Mouse (Mus musculus) T-cell, adult 66 days (primary cell): Measurements from ENCODE around the gene Slc13a3. TPM values are rescaled to one million over a fixed set of nuclear protein-coding genes. Genes with fewer than 3 reads are reported as not detected.

Source experiments
- total RNA-seq, 2 experiments: library from RNA; stranded (reverse); gene quantifications; 3 replicates in 1 of 2; 4 replicates in 1 of 2; pipeline ENCODE4 v1.2.4; 2023

Gene Slc13a3
- not detected for total RNA-seq

DNA sequence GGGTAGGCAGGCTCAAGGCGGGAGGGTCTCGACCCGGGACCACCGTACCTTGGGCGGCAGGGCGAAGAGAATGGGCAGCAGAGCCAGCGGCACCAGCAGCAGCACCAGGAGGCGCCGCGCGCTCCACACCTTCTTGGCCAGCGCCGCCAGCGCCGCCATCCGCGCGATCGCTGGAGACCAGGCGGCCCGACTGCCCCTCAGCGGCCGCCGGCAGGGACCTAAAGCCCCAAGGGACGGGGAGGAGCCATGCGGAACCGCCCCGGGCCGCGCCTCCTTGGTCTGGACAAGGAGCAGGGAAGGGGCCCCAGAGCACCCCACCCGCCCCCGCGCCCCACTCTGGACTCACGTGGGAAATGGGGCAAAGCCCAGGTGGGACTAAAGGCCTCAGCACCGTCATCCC, at the start of gene Slc13a3:
Slc13a3 (minus strand) TSS at position 228 of the 400 bp plus-strand sequence.

DNA sequence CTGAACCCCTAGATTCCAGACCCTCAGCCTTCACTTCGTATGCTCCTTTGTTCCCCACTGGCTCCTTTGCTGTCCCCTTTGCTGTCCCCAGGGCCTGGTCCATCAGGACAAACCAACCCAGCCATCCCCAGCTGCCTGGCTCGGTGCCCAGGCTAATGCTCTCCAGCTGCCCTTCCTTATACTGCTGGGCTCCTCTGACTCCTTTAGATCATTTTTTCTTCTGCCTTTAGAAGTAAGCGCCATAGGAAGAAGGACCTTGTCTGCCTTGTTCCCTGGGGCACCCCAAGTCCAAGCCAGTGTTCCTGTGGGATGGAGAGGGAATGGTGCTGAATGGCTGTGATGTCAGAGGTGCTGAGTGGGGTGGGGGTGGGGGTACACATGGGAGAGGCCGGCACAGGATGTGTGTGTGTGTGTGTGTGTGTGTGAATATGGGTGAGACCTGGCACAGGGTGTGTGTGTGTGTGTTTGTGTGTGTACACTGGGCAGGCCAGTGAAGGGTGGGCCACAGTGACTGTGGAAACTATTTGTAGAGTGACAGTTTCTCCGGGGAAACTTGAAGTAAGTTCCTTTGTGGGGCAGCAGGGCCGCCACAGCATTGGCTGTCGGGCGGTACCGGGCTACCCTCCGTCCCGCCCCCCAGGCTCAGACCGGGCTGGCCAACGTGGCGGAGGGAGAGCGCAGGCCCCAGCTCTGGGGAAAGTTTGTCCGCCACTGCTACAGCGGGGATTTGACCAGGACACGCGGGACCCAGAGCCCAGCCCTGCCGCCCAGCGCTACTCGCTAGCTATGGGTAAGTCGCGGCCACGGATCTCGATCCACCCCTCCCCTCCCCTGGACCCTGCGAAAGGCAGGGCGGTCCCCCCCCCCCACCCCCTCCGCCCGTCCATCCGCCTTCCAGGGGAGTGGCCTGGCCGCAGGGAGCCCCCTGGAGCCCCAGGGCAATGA, 30.5 kb upstream of the Slc13a3 start, which contains the start of gene Slc2a10:
Slc2a10 (plus strand) TSS at position 529 of the 945 bp plus-strand sequence.

DNA sequence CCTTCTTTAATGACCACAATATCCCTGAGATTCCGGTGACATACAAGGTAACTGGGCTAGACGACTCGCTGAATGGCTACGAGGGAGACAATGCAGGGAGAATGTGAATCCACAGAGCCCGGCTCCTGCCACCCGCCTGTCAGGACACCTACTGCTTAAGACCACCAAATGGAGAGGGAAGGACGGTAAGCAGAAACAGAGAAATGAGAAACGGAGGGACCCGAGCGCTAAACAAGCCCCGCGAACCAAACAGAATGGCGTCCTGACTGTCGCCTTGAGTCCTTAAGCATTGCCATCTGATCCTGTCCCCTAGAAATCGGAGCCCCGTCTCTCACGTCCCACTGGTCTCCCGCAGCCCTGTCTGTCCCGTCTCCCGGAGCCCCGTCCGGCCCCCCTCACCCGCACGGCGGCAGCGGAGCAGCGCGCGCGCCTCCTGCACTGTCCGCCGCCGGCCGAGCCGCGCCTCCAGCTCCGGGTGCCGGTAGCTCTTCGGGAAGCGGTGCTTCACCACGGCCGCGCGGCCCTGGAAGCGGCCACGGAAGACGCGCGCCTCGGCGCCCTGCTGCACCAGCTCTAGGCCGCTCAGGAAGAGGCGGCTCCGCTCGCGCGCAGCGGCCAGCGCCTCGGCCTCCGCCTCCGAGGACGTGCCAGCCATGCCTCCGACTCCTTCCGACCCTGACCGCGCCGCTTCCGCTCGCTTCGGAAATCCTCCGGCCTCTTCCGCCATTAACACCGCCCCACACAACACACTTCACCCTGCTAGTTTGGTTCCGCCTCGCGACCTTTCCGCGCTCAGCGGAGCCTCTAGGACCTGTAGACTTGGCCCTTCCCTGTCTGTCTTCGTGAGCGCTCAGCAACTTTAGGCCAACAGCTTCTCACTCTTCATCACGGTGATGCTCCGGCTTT, 19.9 kb upstream of the Slc13a3 start, which contains the start of gene Trp53rka:
Trp53rka (minus strand) TSS at position 677 of the 906 bp plus-strand sequence.

DNA sequence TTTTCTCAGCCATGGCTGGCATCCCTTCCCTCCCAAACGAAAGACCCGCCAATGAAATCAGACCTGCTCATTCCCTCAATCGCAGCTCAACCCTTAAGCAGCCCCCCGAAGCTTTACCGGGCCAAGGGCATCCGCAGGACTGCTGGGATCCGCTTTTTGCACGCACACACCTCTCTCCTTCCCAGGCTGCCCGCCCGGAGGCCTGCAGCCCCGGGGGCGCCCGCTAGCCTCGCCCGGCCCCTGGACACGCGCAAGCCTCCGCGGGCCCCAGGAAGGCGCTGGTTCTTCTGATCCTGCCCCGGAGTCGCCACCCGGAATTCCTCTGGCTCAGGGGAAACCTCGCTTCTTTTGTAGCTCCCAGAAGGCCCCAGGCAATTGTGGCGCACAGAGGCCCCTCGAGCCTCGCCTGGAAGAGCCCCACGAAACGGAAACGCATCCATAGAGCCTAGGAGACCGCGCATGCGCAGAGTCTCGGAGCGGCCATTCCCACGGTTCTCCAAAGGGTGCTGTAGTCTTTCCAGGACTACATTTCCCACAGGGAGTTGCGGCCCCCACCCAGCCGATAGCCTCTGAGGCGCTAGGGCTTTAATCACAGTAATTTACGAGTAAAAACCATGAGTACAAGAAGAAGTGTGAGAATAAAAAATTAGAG, 85.1 kb downstream of the Slc13a3 start, which contains the start of gene Zfp334:
Zfp334 (minus strand) TSS at position 416 of the 652 bp plus-strand sequence.

DNA sequence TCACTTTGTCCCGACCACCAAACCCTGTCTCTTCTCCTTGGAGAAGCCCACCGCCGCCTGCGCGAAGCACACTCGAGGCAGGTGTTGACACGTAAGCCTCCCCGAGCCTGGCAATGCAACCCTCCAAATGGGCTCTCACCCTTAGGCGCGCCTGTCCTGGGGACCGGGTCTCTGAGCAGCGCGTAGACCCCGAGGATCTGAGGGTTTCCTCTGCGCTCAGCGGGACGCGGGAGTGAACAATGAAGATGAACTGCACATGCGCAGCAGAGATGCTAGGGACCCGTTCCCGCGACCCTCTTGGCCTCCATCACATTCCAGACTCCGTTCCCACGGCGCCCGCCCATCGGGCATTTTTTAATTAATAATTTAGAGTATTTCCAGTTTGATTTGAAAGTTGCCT, 104.5 kb downstream of the Slc13a3 start, which contains the start of gene Zfp663:
Zfp663 (minus strand) TSS at position 234 of the 400 bp plus-strand sequence.

Other genes with a start within 250 kb of the Slc13a3 start
- gene Cdh22, start 238.4 kb downstream of the Slc13a3 start, total RNA-seq, result under 1 TPM in 1 of 2 experiments, not detected in 1; 0.20 TPM
- gene Slc35c2, start 185.4 kb downstream of the Slc13a3 start, total RNA-seq, result 10 to 100 TPM; 30.6 to 36.9 TPM
- gene Elmo2, start 146.8 kb downstream of the Slc13a3 start, total RNA-seq, result 10 to 100 TPM; 46.5 to 48.1 TPM
- gene Zfp663, start 104.5 kb downstream of the Slc13a3 start, total RNA-seq, result not detected
- not detected for gene Zfp334, start 85.0 kb downstream of the Slc13a3 start, total RNA-seq
- gene Ocstamp, start 72.8 kb downstream of the Slc13a3 start, total RNA-seq, result not detected
- gene Trp53rka, start 20.1 kb upstream of the Slc13a3 start, total RNA-seq, result 10 to 100 TPM; 20.5 to 22.0 TPM
- gene Slc2a10, start 30.6 kb upstream of the Slc13a3 start, total RNA-seq, result not detected
- 10 to 100 TPM; 29.2 to 33.0 TPM for gene Eya2, start 121.8 kb upstream of the Slc13a3 start, total RNA-seq